Mouse (Mus musculus) leukemia stem cell, adult 10-12 weeks (primary cell): Measurements from ENCODE around the gene AC140267.1. TPM values are rescaled to one million over a fixed set of nuclear protein-coding genes. Genes with fewer than 3 reads are reported as not detected.

Source experiments
- polyA plus RNA-seq: library from polyadenylated mRNA; stranded (reverse); fragments of >175 nt; gene quantifications from 2 replicates; pipeline ENCODE4 v1.2.3, GENCODE M21; 2012; ENCODE audit warnings: low replicate concordance

AC140267.1 gene
- polyA plus RNA-seq = 3.6 TPM in 1 of 2 replicates, not detected in the other

DNA sequence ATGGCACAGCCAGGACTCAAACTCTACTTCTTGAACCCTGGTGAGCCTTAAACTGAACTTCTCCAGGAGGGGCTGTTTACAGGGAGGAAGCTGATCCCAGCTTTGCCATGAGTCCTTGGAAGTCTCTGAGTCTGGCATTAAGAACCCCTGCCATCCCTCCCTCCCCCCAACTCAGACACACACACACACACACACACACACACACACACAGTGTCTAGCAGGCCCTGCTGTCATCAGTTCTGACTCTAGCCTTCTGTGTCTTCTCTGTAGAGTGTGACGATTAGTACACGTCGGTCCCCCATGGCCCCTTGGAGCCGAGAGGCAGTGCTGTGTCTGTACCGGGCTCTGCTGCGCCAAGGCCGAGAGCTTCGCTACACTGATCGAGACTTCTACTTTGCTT is at the start of gene AC140267.1:
Gene AC140267.1 (plus strand): TSS at position 301 of the 400 bp plus-strand sequence.

GRCm38 (mm10) chr15:80233733-80234509 is 1.7 kb upstream of the AC140267.1 start, which contains the start of gene Mief1:
TSS of gene Mief1 (plus strand) at chr15:80234018.

GRCm38 (mm10) chr15:80254847-80255645 is 19.4 kb downstream of the AC140267.1 start, which contains the start of gene Atf4:
TSS of gene Atf4 (plus strand) at chr15:80255184.

GRCm38 (mm10) chr15:80263610-80264575 is 28.3 kb downstream of the AC140267.1 start, which contains the start of gene Rps19bp1:
TSS of gene Rps19bp1 (minus strand) at chr15:80264315.

Other genes with a start within 250 kb of the AC140267.1 start
- gene Pdgfb, start 220.9 kb upstream of the AC140267.1 start, polyA plus RNA-seq = 4.3 and 4.7 TPM in 2 replicates
- gene Syngr1, start 144.5 kb upstream of the AC140267.1 start, polyA plus RNA-seq = 30.7 and 39.5 TPM in 2 replicates
- 58.6 and 139 TPM in 2 replicates for gene Rpl3, start 144.0 kb upstream of the AC140267.1 start, polyA plus RNA-seq
- gene Tab1, start 102.7 kb upstream of the AC140267.1 start, polyA plus RNA-seq = 14.4 and 29.5 TPM in 2 replicates
- 0.07 TPM in 1 of 2 replicates, not detected in the other for gene Mgat3, start 62.1 kb upstream of the AC140267.1 start, polyA plus RNA-seq
- gene Mief1, start 1.8 kb upstream of the AC140267.1 start, polyA plus RNA-seq = 6.9 and 57.9 TPM in 2 replicates
- 196 and 453 TPM in 2 replicates for gene Atf4, start 19.3 kb downstream of the AC140267.1 start, polyA plus RNA-seq
- gene Rps19bp1, start 28.5 kb downstream of the AC140267.1 start, polyA plus RNA-seq = 35.2 and 71.2 TPM in 2 replicates
- 4.4 and 8.1 TPM in 2 replicates for gene Cacna1i, start 51.4 kb downstream of the AC140267.1 start, polyA plus RNA-seq